Mouse (Mus musculus): ENCODE measurements around the gene Anks1. TPM values are rescaled to one million over a fixed set of nuclear protein-coding genes. Genes with fewer than 3 reads are reported as not detected.
A peak's percentile ranks its signal among the peaks of the same experiment; 100 is the strongest.

The Anks1 gene
- polyA plus RNA-seq, 1 experiment from 2014 or later = 19.3 TPM

GRCm38 (mm10) chr17:28009066-28009715, 100.1 kb downstream of the Anks1 start:
- WGBS = 92% methylated on average over 10 of the region's 10 CpGs
- peaks cover 15% of the 10 kb centered on the region for H3K36me3 ChIP-seq
- H3K27me3 ChIP-seq (ENCODE audit: low read depth, poor library complexity, severe bottlenecking) = peaks cover 10% of the 10 kb centered on the region; the same call in 1 of the 2 replicates
- no peaks in the 10 kb centered on the region for H3K9me3 ChIP-seq (replicated peaks)
- H3K4me1 ChIP-seq = peaks cover 48% of the 10 kb centered on the region
- DNase-seq (ENCODE audit: low spot score) = no peak
- H3K4me3 ChIP-seq = no peak overlapping the region
- no peak overlapping the region for H3K27ac ChIP-seq (replicated peaks)

DNA sequence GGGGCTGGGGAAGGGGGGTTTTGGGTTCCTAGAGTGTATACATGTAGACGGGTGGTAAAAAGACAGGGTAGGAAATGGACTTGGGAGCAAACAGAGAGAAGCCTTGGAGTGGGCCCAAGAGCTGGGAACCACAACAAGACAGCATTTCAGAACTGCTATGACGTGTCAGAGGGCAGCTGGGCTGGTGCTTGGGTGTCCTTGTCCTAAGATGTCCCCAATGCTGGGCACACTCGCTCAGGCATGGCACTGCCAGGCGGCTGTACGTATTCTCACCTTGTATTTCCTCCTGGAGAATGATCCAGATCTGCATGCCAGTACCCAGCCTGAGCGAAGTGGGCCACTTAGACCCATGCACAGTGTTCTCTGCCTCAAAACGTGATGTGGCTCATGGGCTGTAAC, 100.6 kb downstream of the Anks1 start:
- 92% methylated on average over 7 of the region's 7 CpGs for WGBS
- H3K4me1 ChIP-seq = peaks cover 54% of the 10 kb centered on the region
- H3K27me3 ChIP-seq (ENCODE audit: low read depth, poor library complexity, severe bottlenecking) = peaks cover 10% of the 10 kb centered on the region; the same call in 1 of the 2 replicates
- H3K4me3 ChIP-seq = no peak overlapping the region
- H3K27ac ChIP-seq (replicated peaks) = no peak overlapping the region
- peaks cover 15% of the 10 kb centered on the region for H3K36me3 ChIP-seq
- no peaks in the 10 kb centered on the region for H3K9me3 ChIP-seq (replicated peaks)
- DNase-seq (ENCODE audit: low spot score) = no peak

DNA sequence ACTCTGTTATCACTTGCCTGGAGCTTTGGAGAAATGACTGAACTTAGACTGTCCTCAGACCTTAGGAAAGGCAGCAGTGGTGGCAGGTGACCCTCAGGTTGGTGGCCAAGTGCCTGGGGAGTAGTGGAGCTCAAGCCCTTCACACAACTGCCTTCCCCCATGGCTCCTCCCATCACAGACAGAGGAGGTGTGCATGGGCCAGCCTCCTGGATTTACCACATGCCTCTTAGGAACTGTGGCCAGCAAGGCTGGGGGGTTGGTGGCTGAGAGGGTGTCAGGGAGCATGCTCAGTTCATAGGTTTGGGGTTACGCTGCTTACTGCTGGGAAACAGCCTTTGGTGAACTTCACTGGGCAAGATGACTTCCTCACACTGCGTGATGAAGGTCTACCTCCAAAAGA, 101.8 kb downstream of the Anks1 start:
- H3K4me1 ChIP-seq = peaks cover 64% of the 10 kb centered on the region
- no peak for DNase-seq (ENCODE audit: low spot score)
- no peak overlapping the region for H3K27ac ChIP-seq (replicated peaks)
- peaks cover 10% of the 10 kb centered on the region; the same call in 1 of the 2 replicates for H3K27me3 ChIP-seq (ENCODE audit: low read depth, poor library complexity, severe bottlenecking)
- WGBS = 100% methylated on average over 2 of the region's 2 CpGs
- H3K4me3 ChIP-seq = no peak overlapping the region
- H3K36me3 ChIP-seq = peaks cover 15% of the 10 kb centered on the region
- H3K9me3 ChIP-seq (replicated peaks) = no peaks in the 10 kb centered on the region

- Histone ChIP-seq H3K4me1 (peaks cover 64% of the 10 kb centered on the region), H3K9me3 (replicated peaks) (no peaks in the 10 kb centered on the region), H3K36me3 (peaks cover 13% of the 10 kb centered on the region), H3K27ac (replicated peaks) (peak overlapping the region; percentile 67), H3K4me3 (peak overlapping the region; percentile 8; the same call in 1 of the 2 replicates), H3K27me3 (ENCODE audit: low read depth, poor library complexity, severe bottlenecking) (peaks cover 9% of the 10 kb centered on the region; the same call in 1 of the 2 replicates)
- WGBS = 77% methylated on average over 6 of the region's 6 CpGs
- DNase-seq (ENCODE audit: low spot score) = no peak
Measured at GRCm38 (mm10) chr17:28012851-28013250, 103.7 kb downstream of the Anks1 start.

DNA sequence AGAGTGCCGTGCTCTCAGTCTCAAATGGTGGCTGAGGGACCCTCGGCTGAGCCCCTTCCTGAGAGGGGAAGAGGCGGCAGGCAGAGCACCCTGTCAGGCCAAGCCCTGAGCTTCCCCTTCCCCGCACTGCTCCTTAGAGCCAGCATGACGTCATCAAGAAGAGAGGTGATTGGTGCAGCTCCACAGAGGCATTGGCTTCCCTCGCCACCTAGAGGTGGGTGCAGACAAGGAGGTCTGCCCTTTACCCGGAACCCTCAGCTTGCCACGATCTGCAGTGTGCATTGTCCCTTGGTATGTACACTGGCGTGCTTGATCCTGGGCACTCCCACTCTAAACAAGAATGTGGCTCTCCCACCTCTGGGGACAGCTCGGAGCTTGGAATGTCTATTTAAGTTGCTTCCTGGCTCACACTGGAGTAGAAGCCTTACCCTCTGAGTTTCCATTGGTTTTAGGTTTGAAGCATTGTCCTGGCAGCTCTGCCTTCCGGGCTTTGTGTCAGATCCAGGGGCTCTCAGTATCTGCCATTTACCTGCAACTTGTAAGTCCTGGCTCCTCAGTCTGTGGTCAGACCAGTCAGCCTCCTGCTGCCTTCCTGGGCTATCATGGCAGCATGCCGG, 104.3 kb downstream of the Anks1 start:
- H3K9me3 ChIP-seq (replicated peaks) = no peaks in the 10 kb centered on the region
- peaks cover 8% of the 10 kb centered on the region for H3K36me3 ChIP-seq
- peak overlapping the region; percentile 8; the same call in 1 of the 2 replicates for H3K4me3 ChIP-seq
- H3K4me1 ChIP-seq = peaks cover 64% of the 10 kb centered on the region
- WGBS = 17% methylated on average over 12 of the region's 12 CpGs
- peak overlapping the region; percentile 67 for H3K27ac ChIP-seq (replicated peaks)
- H3K27me3 ChIP-seq (ENCODE audit: low read depth, poor library complexity, severe bottlenecking) = peaks cover 4% of the 10 kb centered on the region; the same call in 1 of the 2 replicates
- DNase-seq (ENCODE audit: low spot score) = peak; percentile 82

- H3K4me1 ChIP-seq = peaks cover 70% of the 10 kb centered on the region
- H3K36me3 ChIP-seq = peaks cover 4% of the 10 kb centered on the region; the same call in 1 of the 2 replicates
- no peaks in the 10 kb centered on the region for H3K9me3 ChIP-seq (replicated peaks)
- no peak for DNase-seq (ENCODE audit: low spot score)
- 81% methylated on average over 4 of the region's 4 CpGs for WGBS
- peak overlapping the region; percentile 50; the same call in 1 of the 2 replicates for H3K27ac ChIP-seq (replicated peaks)
- no peaks in the 10 kb centered on the region for H3K27me3 ChIP-seq (ENCODE audit: low read depth, poor library complexity, severe bottlenecking)
- no peak overlapping the region for H3K4me3 ChIP-seq
Measured at GRCm38 (mm10) chr17:28014449-28014848, 105.3 kb downstream of the Anks1 start.

GRCm38 (mm10) chr17:28015068-28015730, 106.1 kb downstream of the Anks1 start:
- 80% methylated on average over 17 of the region's 17 CpGs for WGBS

GRCm38 (mm10) chr17:28016056-28016797, 107.1 kb downstream of the Anks1 start:
- no peaks in the 10 kb centered on the region for H3K9me3 ChIP-seq (replicated peaks)
- no peaks in the 10 kb centered on the region for H3K36me3 ChIP-seq
- no peak overlapping the region for H3K4me3 ChIP-seq
- WGBS = 83% methylated on average over 8 of the region's 8 CpGs
- no peaks in the 10 kb centered on the region for H3K27me3 ChIP-seq (ENCODE audit: low read depth, poor library complexity, severe bottlenecking)
- peaks cover 80% of the 10 kb centered on the region for H3K4me1 ChIP-seq
- no peak for DNase-seq (ENCODE audit: low spot score)
- peak overlapping the region; percentile 64 for H3K27ac ChIP-seq (replicated peaks)

More at GRCm38 (mm10) chr17:28015068-28015730, 106.1 kb downstream of the Anks1 start:
- Histone ChIP-seq H3K27ac (replicated peaks) (peak overlapping the region; percentile 64), H3K4me3 (no peak overlapping the region), H3K27me3 (ENCODE audit: low read depth, poor library complexity, severe bottlenecking) (no peaks in the 10 kb centered on the region), H3K4me1 (peaks cover 77% of the 10 kb centered on the region), H3K36me3 (no peaks in the 10 kb centered on the region), H3K9me3 (replicated peaks) (no peaks in the 10 kb centered on the region)
- DNase-seq (ENCODE audit: low spot score) = no peak

DNA sequence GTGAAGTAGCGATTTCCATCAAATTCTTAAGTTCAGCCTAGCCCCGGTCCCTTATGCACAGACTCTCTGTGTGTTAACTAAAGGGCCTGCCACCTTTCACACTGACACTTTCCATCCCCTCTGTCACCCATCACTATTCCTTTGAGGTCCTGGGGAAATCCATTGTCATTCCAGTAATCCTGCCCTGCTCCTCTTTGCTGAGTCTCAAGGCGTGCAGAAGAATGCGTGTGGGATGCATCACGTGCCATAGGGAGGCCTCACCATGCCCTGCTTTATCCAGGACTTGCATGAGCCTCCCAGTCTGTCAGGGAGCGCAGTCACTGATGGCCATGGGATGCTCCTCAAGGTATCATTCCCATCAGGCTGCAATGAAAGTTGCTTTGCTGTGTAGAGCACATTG, 109.2 kb downstream of the Anks1 start:
- 34% methylated on average over 6 of the region's 6 CpGs for WGBS
- no peak overlapping the region for H3K4me3 ChIP-seq
- no peaks in the 10 kb centered on the region for H3K36me3 ChIP-seq
- H3K27ac ChIP-seq (replicated peaks) = peak overlapping the region; percentile 82
- peak; percentile 50 for DNase-seq (ENCODE audit: low spot score)
- peaks cover 84% of the 10 kb centered on the region for H3K4me1 ChIP-seq
- no peaks in the 10 kb centered on the region for H3K27me3 ChIP-seq (ENCODE audit: low read depth, poor library complexity, severe bottlenecking)
- H3K9me3 ChIP-seq (replicated peaks) = no peaks in the 10 kb centered on the region

DNA sequence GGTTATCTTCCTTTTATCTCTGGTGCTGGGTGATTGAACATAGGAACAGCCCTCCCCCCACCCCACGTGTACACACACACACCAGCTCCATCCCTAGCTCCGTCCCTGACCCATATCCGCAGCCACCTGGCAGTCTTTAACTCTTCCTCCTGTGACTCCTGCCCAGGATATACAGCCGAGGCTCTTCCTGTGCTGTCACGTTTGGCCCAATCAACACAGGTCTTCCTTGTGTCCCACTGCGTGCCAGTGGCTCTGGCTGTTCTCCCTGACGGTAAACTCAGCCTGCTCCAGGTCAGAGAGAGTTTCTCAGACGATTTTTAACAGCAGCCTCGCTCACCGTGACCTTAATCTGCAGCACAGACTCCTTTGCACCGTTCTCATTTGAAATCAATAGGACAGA, 109.7 kb downstream of the Anks1 start:
- Histone ChIP-seq H3K9me3 (replicated peaks) (no peaks in the 10 kb centered on the region), H3K27me3 (ENCODE audit: low read depth, poor library complexity, severe bottlenecking) (no peaks in the 10 kb centered on the region), H3K4me3 (no peak overlapping the region), H3K4me1 (peaks cover 79% of the 10 kb centered on the region), H3K36me3 (no peaks in the 10 kb centered on the region), H3K27ac (replicated peaks) (peak overlapping the region; percentile 82)
- no peak for DNase-seq (ENCODE audit: low spot score)
- 56% methylated on average over 11 of the region's 11 CpGs for WGBS

DNA sequence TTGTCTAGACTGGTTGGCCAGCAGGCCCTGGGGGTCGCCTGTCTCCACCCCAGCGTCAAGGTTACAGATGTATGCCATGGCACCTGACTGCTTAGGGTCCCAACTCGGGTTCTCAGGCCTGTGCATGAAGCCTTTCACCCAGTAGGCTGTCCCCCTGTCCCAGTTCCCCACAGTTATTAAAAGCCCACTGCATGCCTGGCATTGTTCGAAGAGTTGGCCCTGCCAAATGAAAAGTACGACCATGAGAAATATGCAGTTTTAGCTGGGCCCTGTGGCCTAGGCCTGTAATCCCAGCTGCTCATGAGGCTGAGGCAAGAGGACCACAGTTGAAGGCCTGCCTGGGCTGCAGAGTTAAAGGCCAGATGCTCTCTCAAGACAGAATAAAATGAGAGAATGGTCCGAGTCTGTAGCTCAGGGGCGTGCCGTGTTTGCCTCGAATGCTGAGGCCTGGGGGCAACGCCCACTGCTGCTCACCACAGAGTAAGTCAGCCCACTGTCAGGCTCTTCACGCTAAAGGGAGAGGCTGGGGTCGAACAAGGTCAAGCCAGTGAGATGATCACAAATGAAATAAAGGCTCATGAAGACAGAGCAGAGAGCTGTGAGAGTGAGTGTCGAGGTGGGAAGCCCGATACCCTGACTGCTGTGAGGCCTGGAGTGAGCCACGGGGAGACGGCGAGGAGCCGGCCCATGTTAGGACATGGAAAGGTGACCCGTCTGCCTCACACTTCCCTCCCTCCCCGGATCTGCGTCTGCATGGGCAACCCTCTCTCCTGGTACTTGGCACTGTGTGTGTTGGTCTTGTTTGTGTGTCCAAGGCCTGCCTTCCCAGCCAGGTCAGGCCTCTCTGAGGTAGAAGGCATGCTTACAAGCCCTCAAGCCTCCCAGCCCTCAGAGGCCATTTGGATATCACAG, 110.9 kb downstream of the Anks1 start:
- Histone ChIP-seq H3K27me3 (ENCODE audit: low read depth, poor library complexity, severe bottlenecking) (no peaks in the 10 kb centered on the region), H3K27ac (replicated peaks) (peak overlapping the region; percentile 82), H3K36me3 (no peaks in the 10 kb centered on the region), H3K9me3 (replicated peaks) (no peaks in the 10 kb centered on the region), H3K4me3 (no peak overlapping the region), H3K4me1 (peaks cover 77% of the 10 kb centered on the region)
- WGBS = 83% methylated on average over 21 of the region's 21 CpGs
- no peak for DNase-seq (ENCODE audit: low spot score)
